Mouse (Mus musculus): ENCODE measurements at regions not wholly inside any gene's neighbourhood (a gene's known extent, or its start where the extent isn't known, plus 50 kb on each side); places are given as distances from the start of the nearest gene placed in this dataset.
A peak's percentile ranks its signal among the peaks of the same experiment; 100 is the strongest.

DNA sequence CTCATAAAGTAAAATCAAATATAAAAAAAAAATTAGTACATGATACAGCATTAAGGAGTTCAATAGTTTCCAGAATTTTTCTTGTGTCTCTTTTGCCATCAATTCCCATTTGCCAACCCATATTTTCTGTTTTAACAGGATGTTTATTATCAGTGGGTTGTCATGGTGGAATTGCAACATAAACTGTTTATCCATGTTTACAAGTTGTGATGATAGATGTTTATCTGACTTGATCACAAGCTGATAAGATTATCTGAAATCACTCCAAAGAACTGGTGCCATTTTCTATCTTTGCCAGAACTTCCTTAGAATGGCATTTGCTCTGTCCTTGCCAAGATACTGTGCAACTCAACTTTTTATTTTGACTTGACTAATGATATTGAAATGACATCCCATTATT lies 466.8 kb downstream of the Pcdh7 start:
- no peaks in the 10 kb centered on the region for H3K27me3 ChIP-seq (replicated peaks)
- no peaks in the 10 kb centered on the region for H3K36me3 ChIP-seq
- no peak overlapping the region for H3K4me3 ChIP-seq
- no peak overlapping the region for H3K4me2 ChIP-seq (replicated peaks)
- H3K9me3 ChIP-seq: no peaks in the 10 kb centered on the region
- ATAC-seq (ENCODE audit: low FRiP score, low read depth): no peak
- H3K9ac ChIP-seq: no peak overlapping the region
- no peak overlapping the region for H3K27ac ChIP-seq
- no peaks in the 10 kb centered on the region for H3K4me1 ChIP-seq

DNA sequence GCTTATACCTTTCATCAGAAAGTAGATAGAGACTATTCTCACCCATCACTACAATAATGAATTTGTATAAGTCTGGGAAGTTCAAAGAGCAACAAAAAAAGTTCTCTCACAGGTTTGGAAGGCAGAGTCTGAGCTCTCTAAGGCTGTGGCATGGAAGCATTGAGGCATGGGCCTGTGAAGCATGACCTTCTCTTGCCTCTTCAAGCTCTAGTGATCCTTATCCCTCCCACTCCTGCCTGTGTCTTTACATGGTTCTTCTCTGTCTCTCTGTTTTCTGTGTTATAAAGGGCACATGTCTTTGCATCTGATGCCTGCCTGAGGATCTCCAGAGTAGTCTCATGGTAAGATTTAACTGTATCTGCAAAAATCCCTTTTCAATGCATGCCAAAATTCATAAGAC lies 489.8 kb downstream of the Pcdh7 start:
- Histone ChIP-seq H3K4me3 (no peak overlapping the region), H3K9me3 (no peaks in the 10 kb centered on the region), H3K9ac (no peak overlapping the region), H3K4me1 (no peaks in the 10 kb centered on the region), H3K27me3 (replicated peaks) (no peaks in the 10 kb centered on the region), H3K36me3 (no peaks in the 10 kb centered on the region), H3K27ac (no peak overlapping the region), H3K4me2 (replicated peaks) (no peak overlapping the region)
- no peak for ATAC-seq (ENCODE audit: low FRiP score, low read depth)

DNA sequence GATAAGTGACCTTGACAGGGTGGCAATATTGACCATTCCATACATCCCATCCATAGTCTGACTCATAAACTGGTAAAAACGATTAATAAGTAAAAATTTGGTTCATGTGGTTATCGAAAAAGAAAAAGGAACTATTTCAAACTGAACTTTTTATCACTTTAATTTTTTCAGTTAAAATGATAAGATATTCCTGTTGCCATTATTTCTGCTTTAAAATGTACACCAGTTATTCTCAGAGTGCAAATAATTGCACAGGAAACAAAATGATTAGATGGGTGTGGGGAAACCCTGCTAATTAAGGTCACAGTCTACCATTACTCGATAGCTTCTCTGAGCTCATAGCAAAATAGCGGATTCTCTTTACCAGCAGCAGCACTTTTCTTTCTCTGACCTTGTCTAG lies 509.4 kb downstream of the Pcdh7 start:
- no peaks in the 10 kb centered on the region for H3K9me3 ChIP-seq
- no peak overlapping the region for H3K4me3 ChIP-seq
- H3K27me3 ChIP-seq (replicated peaks): no peaks in the 10 kb centered on the region
- no peak overlapping the region for H3K4me2 ChIP-seq (replicated peaks)
- H3K4me1 ChIP-seq: peaks cover 5% of the 10 kb centered on the region
- H3K27ac ChIP-seq: no peak overlapping the region
- H3K36me3 ChIP-seq: no peaks in the 10 kb centered on the region
- WGBS: 91% methylated on average over 4 of the region's 4 CpGs
- H3K9ac ChIP-seq: no peak overlapping the region
- no peak for ATAC-seq (ENCODE audit: low FRiP score, low read depth)

DNA sequence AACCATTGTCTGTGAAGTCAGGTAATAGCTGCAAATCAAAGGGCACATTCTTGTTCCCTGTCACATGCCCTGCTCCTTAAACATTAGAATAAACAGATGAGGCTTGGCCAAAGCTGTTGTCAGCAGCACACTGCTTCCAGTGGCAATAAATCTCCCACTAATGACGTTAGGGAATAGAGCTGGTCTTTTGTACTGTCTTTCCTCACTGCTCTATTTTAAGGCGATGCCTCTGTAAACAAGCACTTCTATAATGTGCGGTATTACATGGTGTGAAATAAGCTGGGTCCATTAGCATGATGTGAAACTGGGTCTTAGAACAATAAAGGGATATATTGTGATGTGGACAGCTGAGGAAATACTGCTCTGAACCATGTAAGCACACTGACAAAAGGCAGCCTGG lies 511.0 kb downstream of the Pcdh7 start:
- Histone ChIP-seq H3K4me2 (replicated peaks) (no peak overlapping the region), H3K36me3 (no peaks in the 10 kb centered on the region), H3K4me1 (peaks cover 5% of the 10 kb centered on the region), H3K9me3 (0 out of 2 replicates have a peak, but pooled peaks cover 4% of the 10 kb centered on the region), H3K4me3 (no peak overlapping the region), H3K27ac (no peak overlapping the region), H3K9ac (no peak overlapping the region), H3K27me3 (replicated peaks) (no peaks in the 10 kb centered on the region)
- 13% methylated on average over 3 of the region's 3 CpGs for WGBS
- peak; percentile 75 for ATAC-seq (ENCODE audit: low FRiP score, low read depth)
